Mouse (Mus musculus): Measurements from ENCODE around the gene Fam169a. TPM values are rescaled to one million over a fixed set of nuclear protein-coding genes. Genes with fewer than 3 reads are reported as not detected.
A peak's percentile ranks its signal among the peaks of the same experiment; 100 is the strongest.

Fam169a gene
- total and polyA plus RNA-seq, 3 experiments = 0.42 to 0.79 TPM; not detected in 1

GRCm38 (mm10) chr13:97087421-97087820, 20.3 kb downstream of the Fam169a start:
- Histone ChIP-seq H3K27ac (ENCODE audit: insufficient read depth, low read depth) (no peak overlapping the region), H3K4me3 (replicated peaks in 1 of 3; ENCODE audit: low read depth in 2 of 3, low read length in 2 of 3, poor library complexity in 1 of 3) (no peak overlapping the region), H3K4me1 (ENCODE audit: control insufficient read depth in 1 of 2, insufficient read depth in 2 of 2) (no peaks in the 10 kb centered on the region), H3K4me2 (ENCODE audit: insufficient read depth, low read depth, poor library complexity, severe bottlenecking) (no peak overlapping the region), H3K9me3 (replicated peaks; ENCODE audit: low read length) (no peaks in the 10 kb centered on the region), H3K9ac (ENCODE audit: insufficient read depth, low read depth) (no peak overlapping the region), H3K27me3 (replicated peaks) (no peaks in the 10 kb centered on the region), H3K79me2 (replicated peaks; ENCODE audit: control insufficient read depth, extremely low read depth, insufficient read depth, poor library complexity, severe bottlenecking) (no peaks in the 10 kb centered on the region), H3K36me3 (replicated peaks in 1 of 2; ENCODE audit: control insufficient read depth in 1 of 2, insufficient read depth in 1 of 2, low read length in 1 of 2) (no peaks in the 10 kb centered on the region)
- in situ Hi-C loops (cut with MboI; ENCODE audit: low pct_ligation_motif_present, low pct_unique_long_range_greater_than_20kb, low sequenced_read_pairs) = no loop called here
- dilution Hi-C loops (cut with MboI; ENCODE audit: extremely low pct_ligation_motif_present, extremely low pct_unique_long_range_greater_than_20kb, low sequenced_read_pairs) = no loop called here
- TF ChIP-seq CHD1 (IDR thresholded peaks at IDR 0.05; ENCODE audit: low read depth, low read length) (no peak), UBTF (IDR thresholded peaks at IDR 0.05; ENCODE audit: low read depth, low read length) (no peak), NRF1 (IDR thresholded peaks at IDR 0.05; ENCODE audit: low read depth, low read length) (no peak), ZC3H11A (IDR thresholded peaks at IDR 0.05; ENCODE audit: low read depth, low read length) (no peak), ZKSCAN1 (IDR thresholded peaks at IDR 0.05; ENCODE audit: borderline replicate concordance, low read depth, low read length) (no peak), TBP (conservative IDR thresholded peaks at IDR 0.05; ENCODE audit: low read depth, low read length) (no peak), RAD21 (IDR thresholded peaks at IDR 0.05; ENCODE audit: low read depth, low read length) (no peak), PAX5 (IDR thresholded peaks at IDR 0.05; ENCODE audit: low read length) (no peak), CHD2 (IDR thresholded peaks at IDR 0.05; ENCODE audit: low read length) (no peak), MAX (IDR thresholded peaks at IDR 0.05; ENCODE audit: low read length) (no peak), IRF4 (IDR thresholded peaks at IDR 0.05; ENCODE audit: low read depth, low read length) (no peak), SIN3A (IDR thresholded peaks at IDR 0.05; ENCODE audit: low read length) (no peak), E2F4 (IDR thresholded peaks at IDR 0.05; ENCODE audit: insufficient replicate concordance, low read depth, low read length) (no peak)
- no peak for DNase-seq (ENCODE audit: extremely low read depth)

GRCm38 (mm10) chr13:97088183-97088582, 21.1 kb downstream of the Fam169a start:
- Histone ChIP-seq H3K4me1 (ENCODE audit: control insufficient read depth in 1 of 2, insufficient read depth in 2 of 2) (no peaks in the 10 kb centered on the region), H3K4me3 (replicated peaks in 1 of 3; ENCODE audit: low read depth in 2 of 3, low read length in 2 of 3, poor library complexity in 1 of 3) (no peak overlapping the region), H3K27ac (ENCODE audit: insufficient read depth, low read depth) (no peak overlapping the region), H3K36me3 (replicated peaks in 1 of 2; ENCODE audit: control insufficient read depth in 1 of 2, insufficient read depth in 1 of 2, low read length in 1 of 2) (no peaks in the 10 kb centered on the region), H3K9ac (ENCODE audit: insufficient read depth, low read depth) (no peak overlapping the region), H3K9me3 (replicated peaks; ENCODE audit: low read length) (no peaks in the 10 kb centered on the region), H3K27me3 (replicated peaks) (no peaks in the 10 kb centered on the region), H3K79me2 (replicated peaks; ENCODE audit: control insufficient read depth, extremely low read depth, insufficient read depth, poor library complexity, severe bottlenecking) (no peaks in the 10 kb centered on the region), H3K4me2 (ENCODE audit: insufficient read depth, low read depth, poor library complexity, severe bottlenecking) (no peak overlapping the region)
- dilution Hi-C loops (cut with MboI; ENCODE audit: extremely low pct_ligation_motif_present, extremely low pct_unique_long_range_greater_than_20kb, low sequenced_read_pairs) = no loop called here
- no peak for DNase-seq (ENCODE audit: extremely low read depth)
- no peak for TF ChIP-seq ELF1 (IDR thresholded peaks at IDR 0.05; ENCODE audit: low read depth, low read length)
- in situ Hi-C loops (cut with MboI; ENCODE audit: low pct_ligation_motif_present, low pct_unique_long_range_greater_than_20kb, low sequenced_read_pairs) = no loop called here

- peak; percentile 1 for DNase-seq (ENCODE audit: extremely low read depth)
- no peak overlapping the region for H3K4me3 ChIP-seq (replicated peaks in 1 of 3; ENCODE audit: low read depth in 2 of 3, low read length in 2 of 3, poor library complexity in 1 of 3)
- H3K4me1 ChIP-seq (ENCODE audit: control insufficient read depth in 1 of 2, insufficient read depth in 2 of 2) = peaks cover 0 to 4% of the 10 kb centered on the region in 2 experiments; a peak in 2 of 4 replicates
- no peak overlapping the region for H3K4me2 ChIP-seq (ENCODE audit: insufficient read depth, low read depth, poor library complexity, severe bottlenecking)
- in situ Hi-C loops (cut with MboI; ENCODE audit: low pct_ligation_motif_present, low pct_unique_long_range_greater_than_20kb, low sequenced_read_pairs) = no loop called here
- dilution Hi-C loops (cut with MboI; ENCODE audit: extremely low pct_ligation_motif_present, extremely low pct_unique_long_range_greater_than_20kb, low sequenced_read_pairs) = no loop called here
- no peaks in the 10 kb centered on the region for H3K27me3 ChIP-seq (replicated peaks)
- no peak overlapping the region for H3K9ac ChIP-seq (ENCODE audit: insufficient read depth, low read depth)
- no peaks in the 10 kb centered on the region for H3K9me3 ChIP-seq (replicated peaks; ENCODE audit: low read length)
- TF ChIP-seq CTCF (conservative IDR thresholded peaks at IDR 0.05 in 1 of 2, IDR thresholded peaks at IDR 0.05 in 1 of 2; ENCODE audit: low read depth in 2 of 2, low read length in 2 of 2) (peak in 1 of 2 experiments; percentile 11; a peak in 1 of 4 replicates), E2F4 (IDR thresholded peaks at IDR 0.05; ENCODE audit: insufficient replicate concordance, low read depth, low read length) (no peak)
- H3K36me3 ChIP-seq (replicated peaks in 1 of 2; ENCODE audit: control insufficient read depth in 1 of 2, insufficient read depth in 1 of 2, low read length in 1 of 2) = no peaks in the 10 kb centered on the region
- no peaks in the 10 kb centered on the region for H3K79me2 ChIP-seq (replicated peaks; ENCODE audit: control insufficient read depth, extremely low read depth, insufficient read depth, poor library complexity, severe bottlenecking)
- no peak overlapping the region for H3K27ac ChIP-seq (ENCODE audit: insufficient read depth, low read depth)
Measured at GRCm38 (mm10) chr13:97095726-97096125, 28.6 kb downstream of the Fam169a start.

All from CH12.LX (cell line).